Mouse (Mus musculus) telencephalon, adult 2 months (tissue): ENCODE measurements around the gene Exoc6b.
"Not testable (repeated sequence)": the region's sequence is repeated elsewhere in the genome, so short reads cannot be mapped to it uniquely, and the experiment has no call there.

Experiments used
- DNase-seq: peaks from one replicate; pipeline ENCODE4 v3.0.0-alpha.2; 2011; ENCODE audit warnings: low read depth, low spot score

The Exoc6b gene

GRCm38 (mm10) chr6:85069023-85069985, at the start of gene Exoc6b:
Gene Exoc6b (minus strand): TSS chr6:85069513.
- DNase-seq = peak; percentile 69

- DNase-seq = peak; percentile 31
Observed at GRCm38 (mm10) chr6:85117545-85118511, 48.5 kb upstream of the Exoc6b start.

- DNase-seq = no peak
Observed at GRCm38 (mm10) chr6:85105033-85105615, 35.8 kb upstream of the Exoc6b start.

GRCm38 (mm10) chr6:85103321-85103720, 34.0 kb upstream of the Exoc6b start:
- DNase-seq = no peak

- DNase-seq = no peak
Observed at GRCm38 (mm10) chr6:85096441-85096840, 27.1 kb upstream of the Exoc6b start.

- no peak for DNase-seq
Observed at GRCm38 (mm10) chr6:85087425-85087824, 18.1 kb upstream of the Exoc6b start.

GRCm38 (mm10) chr6:85086645-85087044, 17.3 kb upstream of the Exoc6b start:
- DNase-seq = no peak

- not testable (repeated sequence) for DNase-seq
Observed at GRCm38 (mm10) chr6:85076179-85076720, 6.9 kb upstream of the Exoc6b start.

- no peak for DNase-seq
Observed at GRCm38 (mm10) chr6:85074996-85075395, 5.7 kb upstream of the Exoc6b start.

GRCm38 (mm10) chr6:85068322-85069022, 841 bp downstream of the Exoc6b start:
- peak; percentile 55 for DNase-seq

- DNase-seq = no peak
Observed at GRCm38 (mm10) chr6:85057641-85058040, 11.7 kb downstream of the Exoc6b start.

GRCm38 (mm10) chr6:85051109-85051508, 18.2 kb downstream of the Exoc6b start:
- no peak for DNase-seq

GRCm38 (mm10) chr6:85046531-85046930, 22.8 kb downstream of the Exoc6b start:
- peak; percentile 16 for DNase-seq

- no peak for DNase-seq
Observed at GRCm38 (mm10) chr6:85044621-85045152, 24.6 kb downstream of the Exoc6b start.

GRCm38 (mm10) chr6:85037677-85038076, 31.6 kb downstream of the Exoc6b start:
- peak; percentile 73 for DNase-seq

GRCm38 (mm10) chr6:85029671-85030070, 39.6 kb downstream of the Exoc6b start:
- no peak for DNase-seq

GRCm38 (mm10) chr6:85024403-85024802, 44.9 kb downstream of the Exoc6b start:
- DNase-seq = no peak

GRCm38 (mm10) chr6:85017011-85017410, 52.3 kb downstream of the Exoc6b start:
- DNase-seq = peak; percentile 23

- no peak for DNase-seq
Observed at GRCm38 (mm10) chr6:85013906-85014305, 55.4 kb downstream of the Exoc6b start.

- no peak for DNase-seq
Observed at GRCm38 (mm10) chr6:85010397-85010796, 58.9 kb downstream of the Exoc6b start.
